Mouse (Mus musculus): Measurements from ENCODE around the gene Tmem63c.

Tmem63c gene

DNA sequence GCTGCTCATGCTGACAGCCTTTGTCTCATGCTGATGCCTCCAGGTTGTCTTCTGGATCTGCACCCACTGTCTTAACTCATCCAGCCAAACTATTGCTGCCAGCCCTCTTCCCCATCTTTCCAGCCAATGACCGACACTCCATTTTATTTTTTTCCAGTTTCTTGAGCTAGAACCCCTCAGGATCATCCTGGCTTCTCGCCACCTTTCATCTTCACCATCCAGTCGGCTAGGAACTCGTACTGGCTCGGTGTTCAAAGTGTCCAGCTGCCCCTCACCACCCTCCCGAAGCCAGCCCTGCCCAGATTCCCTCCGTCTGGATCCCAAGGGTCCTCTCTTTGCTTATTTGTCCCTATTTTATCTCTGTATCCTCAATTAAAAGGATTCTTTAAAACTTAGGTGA is 33.7 kb downstream of the Tmem63c start:
- no peak for DNase-seq (ENCODE audit: low read depth)

GRCm38 (mm10) chr12:87057066-87057465 is 35.9 kb downstream of the Tmem63c start:
- no peak for DNase-seq (ENCODE audit: low read depth)

- DNase-seq (ENCODE audit: low read depth): no peak
These were observed 44.3 kb downstream of the Tmem63c start for GRCm38 (mm10) chr12:87065446-87065845.

- DNase-seq (ENCODE audit: low read depth): no peak
These were observed 45.3 kb downstream of the Tmem63c start for GRCm38 (mm10) chr12:87066429-87066828.

DNA sequence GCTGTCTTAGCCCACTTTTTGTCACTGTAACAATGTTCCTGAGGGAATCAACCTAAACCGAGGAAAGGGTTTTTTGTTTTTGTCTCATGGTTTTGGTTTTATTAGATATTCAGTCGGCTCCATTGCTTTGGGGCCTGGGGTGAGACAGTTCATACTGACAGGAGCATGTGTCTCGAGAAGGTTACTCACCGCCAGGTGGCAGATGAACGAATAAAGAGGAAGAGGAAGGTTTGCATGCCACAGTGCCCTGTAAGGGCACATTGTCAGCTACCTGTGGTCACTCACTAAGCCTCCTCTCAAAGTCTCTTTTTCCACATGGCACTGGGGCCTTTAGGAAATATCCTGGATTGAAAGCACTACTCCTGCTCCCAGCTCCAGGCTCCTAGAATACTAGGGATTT is 49.4 kb downstream of the Tmem63c start:
- peak; percentile 51 for DNase-seq (ENCODE audit: low read depth)

GRCm38 (mm10) chr12:87076610-87077009 is 55.5 kb downstream of the Tmem63c start:
- no peak for DNase-seq (ENCODE audit: low read depth)

DNA sequence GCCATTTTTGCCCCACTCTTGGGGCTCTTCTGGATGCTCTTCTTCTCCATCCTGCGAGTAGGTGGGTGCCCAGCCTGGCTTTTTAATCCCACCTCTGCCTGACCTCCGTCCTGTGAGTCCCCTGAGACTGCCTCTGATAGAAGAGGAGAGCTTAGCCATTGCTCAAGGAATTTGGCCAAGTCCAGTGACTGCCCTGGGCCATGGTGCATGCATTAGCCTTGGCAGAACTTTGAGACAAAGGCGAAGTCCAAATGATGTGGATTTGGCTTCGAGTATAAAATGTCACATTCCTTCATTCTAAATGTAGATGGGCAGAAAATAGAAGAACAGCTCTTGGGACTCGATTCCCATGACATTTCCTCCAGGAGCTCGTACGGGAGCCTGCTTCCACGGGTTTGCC is 61.7 kb downstream of the Tmem63c start:
- no peak for DNase-seq (ENCODE audit: low read depth)

DNA sequence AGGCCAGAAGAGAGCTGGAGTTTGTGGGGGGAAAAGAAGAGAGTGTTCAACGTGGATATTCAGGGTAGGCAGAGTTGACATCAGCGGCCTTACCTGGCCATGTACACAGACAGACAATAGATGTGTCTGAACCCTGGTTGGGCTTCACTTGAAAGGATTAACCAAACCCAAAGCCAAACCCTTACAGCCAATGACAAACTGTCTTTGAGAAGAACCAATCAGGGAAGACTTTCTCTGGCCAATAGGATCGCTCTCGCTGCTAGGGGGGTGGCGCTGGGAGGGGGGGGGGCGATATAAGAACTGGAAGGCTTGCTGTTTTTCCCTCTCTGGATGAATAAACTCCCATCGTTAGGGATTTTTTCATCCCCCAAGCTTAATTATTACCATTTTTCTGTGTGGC is 66.1 kb downstream of the Tmem63c start:
- DNase-seq (ENCODE audit: low read depth): no peak

- DNase-seq (ENCODE audit: low read depth): peak; percentile 57
These were observed 67.2 kb downstream of the Tmem63c start for GRCm38 (mm10) chr12:87088331-87088730.

- DNase-seq (ENCODE audit: low read depth): no peak
These were observed 68.1 kb downstream of the Tmem63c start for GRCm38 (mm10) chr12:87089255-87089654.

DNA sequence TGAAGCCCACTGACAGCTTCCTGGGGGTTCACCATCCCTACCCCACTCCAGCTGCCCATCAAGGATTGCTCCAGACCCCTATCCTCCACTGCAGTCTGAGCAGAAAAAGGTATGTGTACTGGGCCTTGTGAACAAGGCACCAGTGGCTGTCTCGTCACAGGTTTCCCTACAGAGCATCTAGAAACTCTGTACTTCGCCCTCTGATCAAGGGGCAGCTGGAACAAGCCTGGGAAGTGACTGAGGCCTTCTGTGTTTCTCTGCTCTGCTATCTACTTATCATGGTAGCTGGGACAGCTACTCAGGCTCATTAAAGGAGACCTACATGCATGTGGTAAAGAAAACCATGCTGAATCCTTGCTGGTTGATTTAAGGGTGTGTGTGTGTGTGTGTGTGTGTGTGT is 68.6 kb downstream of the Tmem63c start:
- no peak for DNase-seq (ENCODE audit: low read depth)

DNA sequence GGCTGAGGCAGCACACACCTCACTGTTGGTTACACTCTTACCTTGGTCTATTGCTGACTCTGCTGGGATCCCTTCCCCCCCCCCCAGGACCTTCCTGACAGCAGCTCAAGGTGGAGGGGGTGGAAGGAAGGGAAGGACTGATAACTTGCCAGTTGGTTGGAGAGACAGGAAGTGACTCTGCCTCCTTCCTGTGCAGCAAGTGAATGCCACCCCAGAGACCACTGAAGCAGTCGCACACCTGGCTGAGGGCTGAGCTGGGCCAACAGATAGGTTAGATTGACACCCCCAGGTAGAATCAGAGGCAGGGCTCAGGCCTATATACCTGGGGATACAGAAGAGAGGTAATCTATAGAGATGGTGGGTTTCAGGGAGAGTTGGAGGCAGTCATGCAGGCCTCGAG is 70.8 kb downstream of the Tmem63c start:
- DNase-seq (ENCODE audit: low read depth): peak; percentile 46

- no peak for DNase-seq (ENCODE audit: low read depth)
These were observed 72.1 kb downstream of the Tmem63c start for GRCm38 (mm10) chr12:87093249-87093648.

GRCm38 (mm10) chr12:87093671-87094070 is 72.5 kb downstream of the Tmem63c start:
- DNase-seq (ENCODE audit: low read depth): no peak

DNA sequence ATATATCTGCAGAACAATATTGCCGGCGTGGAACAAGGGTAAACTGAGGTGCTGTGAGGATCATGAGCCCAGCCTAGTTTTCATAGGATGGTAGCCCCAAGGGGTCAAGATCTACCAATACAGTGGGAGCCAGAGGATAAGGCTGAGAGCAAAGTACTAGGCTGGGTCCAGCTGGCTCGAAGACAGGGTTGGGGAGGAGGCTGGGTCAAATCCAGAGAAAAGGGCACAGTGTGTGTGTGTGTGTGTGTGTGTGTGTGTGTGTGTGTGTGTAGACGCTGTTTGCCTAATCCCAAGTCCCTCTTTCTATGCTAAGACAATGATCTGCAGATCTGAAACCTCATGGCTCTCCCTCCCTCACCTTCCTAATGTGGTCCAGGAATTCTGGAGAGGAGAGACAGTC is 79.2 kb downstream of the Tmem63c start:
- DNase-seq (ENCODE audit: low read depth): no peak

GRCm38 (mm10) chr12:87102165-87102631 is 81.1 kb downstream of the Tmem63c start, which contains the start of gene Ngb:
Gene Ngb, minus strand, starts transcription at chr12:87102539.
- DNase-seq (ENCODE audit: low read depth): no peak

DNA sequence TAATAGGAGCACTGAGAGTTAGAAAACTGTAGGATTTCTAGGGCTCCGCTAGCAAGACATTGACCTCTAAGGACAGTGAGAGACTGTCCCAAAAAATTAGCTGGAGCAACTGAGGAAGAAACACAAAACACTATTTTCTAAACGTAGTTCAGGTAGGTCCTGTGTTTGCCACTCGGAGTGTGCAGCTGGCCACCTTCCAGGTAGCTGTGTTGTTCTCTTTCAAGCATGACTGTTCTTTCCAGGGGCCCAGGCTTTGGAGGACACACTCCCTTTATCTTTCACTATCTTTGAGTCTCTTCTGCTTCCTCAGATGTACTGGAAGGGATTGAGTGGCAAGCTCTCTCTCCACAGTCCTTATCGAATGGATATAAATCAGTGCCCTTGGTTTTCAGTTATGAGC is 82.3 kb downstream of the Tmem63c start:
- DNase-seq (ENCODE audit: low read depth): no peak

GRCm38 (mm10) chr12:87104796-87105195 is 83.7 kb downstream of the Tmem63c start:
- no peak for DNase-seq (ENCODE audit: low read depth)

DNA sequence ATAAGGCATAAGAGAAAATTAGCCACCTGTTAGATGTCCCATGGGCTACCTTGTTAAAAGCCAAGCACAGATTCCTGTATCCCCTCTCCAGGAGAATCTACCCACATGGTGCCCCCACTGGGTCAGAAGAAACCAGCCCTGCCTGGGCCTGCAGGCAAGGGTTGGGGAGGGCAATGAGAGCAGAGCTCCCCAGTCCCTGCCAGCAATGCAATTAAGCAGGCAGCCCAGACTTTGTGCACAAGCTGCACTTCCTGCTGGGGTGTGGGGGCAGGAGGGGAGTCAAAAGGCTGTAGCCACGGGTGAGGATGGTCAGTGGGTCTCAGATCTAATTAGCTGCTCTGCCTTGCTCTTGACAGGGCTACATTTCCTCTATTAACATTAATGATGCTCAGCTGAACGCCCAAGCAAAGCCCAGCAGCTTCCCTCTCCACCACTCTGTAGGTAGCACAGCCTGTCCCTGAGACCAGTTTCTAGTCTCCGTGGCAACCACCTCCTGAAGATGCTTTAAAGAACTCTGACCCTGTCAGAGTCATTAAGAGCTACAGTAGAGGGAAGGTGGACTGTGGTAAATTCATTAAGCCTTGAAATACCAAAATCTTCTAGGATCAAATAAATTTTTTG is 86.3 kb downstream of the Tmem63c start:
- no peak for DNase-seq (ENCODE audit: low read depth)

DNA sequence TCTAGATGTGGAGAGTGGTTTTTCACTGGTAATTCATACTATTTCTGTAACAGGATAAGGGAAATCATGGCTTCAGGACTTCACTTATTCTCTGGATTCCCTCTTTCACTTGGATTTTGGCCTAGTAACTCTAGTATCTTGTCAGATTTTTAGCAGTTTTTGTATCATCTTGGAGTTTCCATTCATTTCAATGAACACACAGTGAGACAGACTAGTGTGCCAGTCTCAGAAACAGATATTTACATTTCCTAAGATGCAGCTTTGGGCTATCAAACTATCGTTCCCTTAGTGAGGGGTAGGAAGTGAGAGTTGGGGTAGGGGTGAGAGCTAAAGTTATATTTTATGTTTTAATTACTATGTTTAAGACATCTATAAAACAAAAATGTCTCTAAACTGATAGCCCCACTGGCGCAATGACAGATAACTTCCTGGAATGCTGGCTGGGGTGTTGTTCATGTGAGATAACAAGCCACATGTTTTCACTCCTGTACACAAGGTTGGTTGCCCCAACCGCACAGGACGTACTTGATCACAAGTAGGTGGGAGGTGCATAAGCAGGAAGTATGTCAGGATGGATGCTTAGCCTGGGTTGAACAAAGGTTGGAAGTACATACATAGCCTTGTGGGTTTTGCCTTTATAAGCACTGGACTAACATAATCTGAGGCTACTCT is 100.9 kb downstream of the Tmem63c start:
- DNase-seq (ENCODE audit: low read depth): peak; percentile 38

GRCm38 (mm10) chr12:87127256-87127655 is 106.1 kb downstream of the Tmem63c start:
- no peak for DNase-seq (ENCODE audit: low read depth)

GRCm38 (mm10) chr12:87130224-87130623 is 109.1 kb downstream of the Tmem63c start:
- DNase-seq (ENCODE audit: low read depth): no peak

- DNase-seq (ENCODE audit: low read depth): no peak
These were observed 110.0 kb downstream of the Tmem63c start for GRCm38 (mm10) chr12:87131181-87131580.

DNA sequence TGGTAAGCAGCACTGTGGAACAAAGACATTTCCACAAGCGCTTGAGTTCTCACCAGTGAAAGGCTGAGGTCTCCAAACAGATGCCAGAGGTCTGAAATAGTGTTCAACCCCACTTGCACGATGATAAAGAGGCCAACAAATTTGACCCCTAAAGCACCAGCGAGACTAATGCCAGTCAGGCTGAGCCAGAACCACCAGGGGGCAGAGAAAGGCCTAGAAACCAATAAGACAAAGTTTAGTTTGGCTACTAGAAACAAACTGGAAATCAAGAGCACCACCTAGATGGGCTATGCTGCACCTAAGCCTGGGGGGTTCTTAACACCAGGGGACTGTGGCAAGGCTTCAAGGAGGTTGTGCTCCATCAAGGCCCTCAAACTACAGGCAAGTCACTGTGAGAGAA is 110.5 kb downstream of the Tmem63c start:
- DNase-seq (ENCODE audit: low read depth): peak; percentile 61

Measured in 416B (cell line).